Mouse (Mus musculus) cortical plate, adult 2 months (tissue): ENCODE measurements around the gene Epn3.

Source experiments
- CTCF ChIP-seq: fragments of 200-500 bp; IDR thresholded peaks from 2 replicates; pipeline ENCODE4 v1.5.1; 2011; ENCODE audit warnings: mild to moderate bottlenecking, control low read depth, low read length; ENCODE audit not compliant: insufficient read depth; ENCODE audit errors: extremely low read depth
- POLR2A ChIP-seq: fragments of 200-500 bp; IDR thresholded peaks from 2 replicates; pipeline ENCODE4 v1.6.1; 2011; ENCODE audit warnings: mild to moderate bottlenecking, low read length, control low read depth; ENCODE audit not compliant: insufficient read depth; ENCODE audit errors: extremely low read depth

GRCm38 (mm10) chr11:94543344-94543743 is 43.6 kb upstream of the Epn3 start:
- no peak for TF ChIP-seq CTCF
- no peak for TF ChIP-seq POLR2A
